Mouse (Mus musculus) T-cell, adult 2 months (primary cell): ENCODE results near the gene Atg2a.
"Not testable (repeated sequence)": the region's sequence is repeated elsewhere in the genome, so short reads cannot be mapped to it uniquely, and the experiment has no call there.

Source experiments
- DNase-seq: peaks from one replicate; pipeline ENCODE4 v3.0.0; 2022; ENCODE audit warnings: low spot score

The Atg2a gene

GRCm38 (mm10) chr19:6296551-6297210, 55.2 kb downstream of the Atg2a start:
- DNase-seq: no peak

- no peak for DNase-seq
These were observed 56.2 kb downstream of the Atg2a start for GRCm38 (mm10) chr19:6297641-6298040.

- DNase-seq: no peak
These were observed 57.5 kb downstream of the Atg2a start for GRCm38 (mm10) chr19:6299003-6299402.

GRCm38 (mm10) chr19:6299450-6300267, 58.2 kb downstream of the Atg2a start:
- no peak for DNase-seq

- no peak for DNase-seq
These were observed 59.0 kb downstream of the Atg2a start for GRCm38 (mm10) chr19:6300402-6300841.

- no peak for DNase-seq
These were observed 60.6 kb downstream of the Atg2a start for GRCm38 (mm10) chr19:6302114-6302513.

- peak; percentile 24 for DNase-seq
These were observed 61.1 kb downstream of the Atg2a start for GRCm38 (mm10) chr19:6302522-6302921.

- no peak for DNase-seq
These were observed 62.4 kb downstream of the Atg2a start for GRCm38 (mm10) chr19:6303831-6304230.

GRCm38 (mm10) chr19:6304787-6305516, 63.5 kb downstream of the Atg2a start:
- DNase-seq: peak; percentile 85

GRCm38 (mm10) chr19:6305517-6306115, 64.1 kb downstream of the Atg2a start:
- no peak for DNase-seq

GRCm38 (mm10) chr19:6306137-6306551, 64.7 kb downstream of the Atg2a start, which contains the start of gene Cdc42bpg:
Gene Cdc42bpg, plus strand, starts transcription at chr19:6306456.
- DNase-seq: peak; percentile 78

- DNase-seq: peak; percentile 85
These were observed 65.1 kb downstream of the Atg2a start for GRCm38 (mm10) chr19:6306586-6306985.

GRCm38 (mm10) chr19:6307733-6308531, 66.5 kb downstream of the Atg2a start:
- no peak for DNase-seq

GRCm38 (mm10) chr19:6310181-6310580, 68.7 kb downstream of the Atg2a start:
- DNase-seq: no peak

- not testable (repeated sequence) for DNase-seq
These were observed 70.3 kb downstream of the Atg2a start for GRCm38 (mm10) chr19:6311783-6312182.
